In genomic region chr13:22036149-22036956, GRCm38 (mm10) we compare ENCODE assay signal across 8 mouse cellular contexts. TPM values are rescaled to one million over a fixed set of nuclear protein-coding genes. Genes with fewer than 3 reads are reported as not detected.
DNase-seq lines count a peak whose midpoint lies in the region; ATAC-seq lines count a peak whose summit lies in the region.

No protein-coding gene starts in this region.

- WGBS in heart, embryonic 15.5 days: 3% methylated on average over 22 of the region's 23 CpGs
- 2% methylated on average over 20 of the region's 23 CpGs for WGBS in liver, embryonic 11.5 days
- WGBS in stomach, embryonic 14.5 days: 3% methylated on average over 17 of the region's 23 CpGs

- no peaks in the 10 kb centered on the region for H3K27me3 ChIP-seq in heart, embryonic 15.5 days
- no peaks in the 10 kb centered on the region for H3K27me3 ChIP-seq in liver, embryonic 11.5 days (replicated peaks; ENCODE audit: control insufficient read depth, insufficient read depth, low read length)
- no peaks in the 10 kb centered on the region for H3K27me3 ChIP-seq in stomach, embryonic 14.5 days (ENCODE audit: control insufficient read depth, insufficient read depth, low read length)

- H3K4me3 ChIP-seq in heart, embryonic 15.5 days: peak overlapping the region; percentile 52
- peak overlapping the region; percentile 29 for H3K4me3 ChIP-seq in liver, embryonic 11.5 days (ENCODE audit: low read depth, low read length)
- peak overlapping the region; percentile 32 for H3K4me3 ChIP-seq in stomach, embryonic 14.5 days (ENCODE audit: low read depth, low read length)

- peak overlapping the region; percentile 45 for H3K9ac ChIP-seq in heart, embryonic 15.5 days
- H3K9ac ChIP-seq in liver, embryonic 11.5 days (ENCODE audit: low read depth, low read length): peak overlapping the region; percentile 75
- H3K9ac ChIP-seq in stomach, embryonic 14.5 days (replicated peaks; ENCODE audit: low read depth, low read length): peak overlapping the region; percentile 28

- H3K4me2 ChIP-seq in heart, embryonic 15.5 days: peak overlapping the region; percentile 71
- H3K4me2 ChIP-seq in liver, embryonic 11.5 days: peak overlapping the region; percentile 60
- peak overlapping the region; percentile 66 for H3K4me2 ChIP-seq in stomach, embryonic 14.5 days (replicated peaks; ENCODE audit: low read depth, low read length)

- no peak for DNase-seq in heart, postnatal 10 days
- peak; percentile 82 for DNase-seq in ES-CJ7 (ENCODE audit: low read depth, low spot score)
- DNase-seq in liver, embryonic 11.5 days (ENCODE audit: low spot score): peak; percentile 69
- DNase-seq in adrenal gland, postnatal 10 days: no peak
- no peak for DNase-seq in frontal cortex, postnatal 14 days (ENCODE audit: low spot score in 2 of 2)

- intact Hi-C loops in heart, postnatal 10 days (cut with DNase I): loop anchor here (5.0 to 10.0 kb wide), 3 partner anchors 212 to 1721 kb away; partner anchors contain the start of genes Hist1h2ac, Hist1h2bc and Hist1h4b

- peaks cover 22% of the 10 kb centered on the region for H3K4me1 ChIP-seq in heart, embryonic 15.5 days (replicated peaks)
- peaks cover 20% of the 10 kb centered on the region; the same call in 1 of the 2 replicates for H3K4me1 ChIP-seq in liver, embryonic 11.5 days (replicated peaks; ENCODE audit: control insufficient read depth, insufficient read depth, low read length)
- peaks cover 7% of the 10 kb centered on the region; the same call in 1 of the 2 replicates for H3K4me1 ChIP-seq in stomach, embryonic 14.5 days (ENCODE audit: control insufficient read depth, insufficient read depth, low read length)

- no peaks in the 10 kb centered on the region for H3K9me3 ChIP-seq in heart, embryonic 15.5 days (replicated peaks)
- no peaks in the 10 kb centered on the region for H3K9me3 ChIP-seq in liver, embryonic 11.5 days (ENCODE audit: control insufficient read depth, low read length)
- no peaks in the 10 kb centered on the region for H3K9me3 ChIP-seq in stomach, embryonic 14.5 days (ENCODE audit: control insufficient read depth, low read depth, low read length)

- ATAC-seq in heart, embryonic 15.5 days (replicated peaks; ENCODE audit: insufficient number of reproducible peaks, insufficient read depth, low FRiP score, low read depth): peak; percentile 27; the same call in 1 of the 2 replicates
- peak; percentile 35 for ATAC-seq in erythroid progenitor cell, adult 5-6 weeks (replicated peaks; ENCODE audit: low FRiP score, poor library complexity, severe bottlenecking)
- peak; percentile 14 for ATAC-seq in liver, embryonic 11.5 days (replicated peaks; ENCODE audit: low FRiP score)
- peak; percentile 11; the same call in 1 of the 2 replicates for ATAC-seq in stomach, embryonic 14.5 days (ENCODE audit: insufficient number of reproducible peaks, insufficient read depth, low FRiP score, low read depth)

- H3K36me3 ChIP-seq in heart, embryonic 15.5 days: no peaks in the 10 kb centered on the region
- H3K36me3 ChIP-seq in liver, embryonic 11.5 days (ENCODE audit: control insufficient read depth, insufficient read depth, low read length): no peaks in the 10 kb centered on the region
- H3K36me3 ChIP-seq in stomach, embryonic 14.5 days (ENCODE audit: control insufficient read depth, insufficient read depth, low read length): no peaks in the 10 kb centered on the region

- peak overlapping the region; percentile 77 for H3K27ac ChIP-seq in heart, embryonic 15.5 days
- H3K27ac ChIP-seq in liver, embryonic 11.5 days (ENCODE audit: low read depth, low read length): peak overlapping the region; percentile 94
- H3K27ac ChIP-seq in stomach, embryonic 14.5 days (ENCODE audit: low read length): peak overlapping the region; percentile 87

RNA-seq across cellular contexts. Expression of gene Hist1h2bk, which starts 0.7 kb away (rescaled TPM):
- 1.6 and 1.7 TPM in 2 replicates for polyA plus RNA-seq in heart, embryonic 15.5 days (2015; fragmentation: Nextera tagmentation; extraction: Ambion mirVana)
- 100 to 1,000 TPM; 213 to 221 TPM for total RNA-seq in heart, postnatal 10 days (2021)
- 206 and 707 TPM in 2 replicates for total RNA-seq in erythroid progenitor cell, adult 5-6 weeks (2015; ENCODE audit: low replicate concordance)
- total RNA-seq in erythroid progenitor cell, adult 5-6 weeks (2017; ENCODE audit: low replicate concordance): 2,593 and 2,906 TPM in 2 replicates
- polyA plus RNA-seq in liver, embryonic 11.5 days (2014; fragmentation: Nextera tagmentation; extraction: Ambion mirVana): 4.1 and 4.6 TPM in 2 replicates
- 7.0 and 7.5 TPM in 2 replicates for polyA plus RNA-seq in stomach, embryonic 14.5 days (2014; fragmentation: Nextera tagmentation; extraction: Ambion mirVana)
- total RNA-seq in adrenal gland, postnatal 10 days (2021): 100 to 1,000 TPM; 299 to 338 TPM

RNA-seq across cellular contexts. Expression of gene Hist1h2ah, which starts 1.0 kb away (rescaled TPM):
- polyA plus RNA-seq in heart, embryonic 15.5 days (2015; fragmentation: Nextera tagmentation; extraction: Ambion mirVana): 3.5 TPM in 1 of 2 replicates, not detected in the other
- 100 to 1,000 TPM; 181 to 187 TPM for total RNA-seq in heart, postnatal 10 days (2021)
- total RNA-seq in erythroid progenitor cell, adult 5-6 weeks (2015; ENCODE audit: low replicate concordance): 4.6 TPM in 1 of 2 replicates, not detected in the other
- 2,615 and 4,600 TPM in 2 replicates for total RNA-seq in erythroid progenitor cell, adult 5-6 weeks (2017; ENCODE audit: low replicate concordance)
- 10.7 and 13.3 TPM in 2 replicates for polyA plus RNA-seq in liver, embryonic 11.5 days (2014; fragmentation: Nextera tagmentation; extraction: Ambion mirVana)
- 10.3 and 12.7 TPM in 2 replicates for polyA plus RNA-seq in stomach, embryonic 14.5 days (2014; fragmentation: Nextera tagmentation; extraction: Ambion mirVana)
- 100 to 1,000 TPM; 239 to 319 TPM for total RNA-seq in adrenal gland, postnatal 10 days (2021)

RNA-seq across cellular contexts. Expression of gene Hist1h4i, which starts 4.8 kb away (rescaled TPM):
- polyA plus RNA-seq in heart, embryonic 15.5 days (2015; fragmentation: Nextera tagmentation; extraction: Ambion mirVana): 8.6 and 12.1 TPM in 2 replicates
- total RNA-seq in heart, postnatal 10 days (2021): 10 to 100 TPM; 70.8 to 71.4 TPM
- 116 and 173 TPM in 2 replicates for total RNA-seq in erythroid progenitor cell, adult 5-6 weeks (2015; ENCODE audit: low replicate concordance)
- total RNA-seq in erythroid progenitor cell, adult 5-6 weeks (2017; ENCODE audit: low replicate concordance): 364 and 489 TPM in 2 replicates
- polyA plus RNA-seq in liver, embryonic 11.5 days (2014; fragmentation: Nextera tagmentation; extraction: Ambion mirVana): 36.9 and 39.3 TPM in 2 replicates
- 19.1 and 22.4 TPM in 2 replicates for polyA plus RNA-seq in stomach, embryonic 14.5 days (2014; fragmentation: Nextera tagmentation; extraction: Ambion mirVana)
- total RNA-seq in adrenal gland, postnatal 10 days (2021): 100 to 1,000 TPM; 136 to 154 TPM

RNA-seq across cellular contexts. Expression of gene Hist1h2ag, which starts 6.4 kb away (rescaled TPM):
- 11.2 and 12.4 TPM in 2 replicates for polyA plus RNA-seq in heart, embryonic 15.5 days (2015; fragmentation: Nextera tagmentation; extraction: Ambion mirVana)
- total RNA-seq in heart, postnatal 10 days (2021): 100 to 1,000 TPM; 142 to 176 TPM
- total RNA-seq in erythroid progenitor cell, adult 5-6 weeks (2015; ENCODE audit: low replicate concordance): 142 and 172 TPM in 2 replicates
- total RNA-seq in erythroid progenitor cell, adult 5-6 weeks (2017; ENCODE audit: low replicate concordance): 3,967 and 4,951 TPM in 2 replicates
- 26.4 and 36.7 TPM in 2 replicates for polyA plus RNA-seq in liver, embryonic 11.5 days (2014; fragmentation: Nextera tagmentation; extraction: Ambion mirVana)
- 43.8 and 54.9 TPM in 2 replicates for polyA plus RNA-seq in stomach, embryonic 14.5 days (2014; fragmentation: Nextera tagmentation; extraction: Ambion mirVana)
- total RNA-seq in adrenal gland, postnatal 10 days (2021): 100 to 1,000 TPM; 237 to 260 TPM

RNA-seq across cellular contexts. Expression of gene Hist1h2bj, which starts 6.7 kb away (rescaled TPM):
- 2.8 and 5.8 TPM in 2 replicates for polyA plus RNA-seq in heart, embryonic 15.5 days (2015; fragmentation: Nextera tagmentation; extraction: Ambion mirVana)
- 100 to 1,000 TPM; 116 to 123 TPM for total RNA-seq in heart, postnatal 10 days (2021)
- 153 and 245 TPM in 2 replicates for total RNA-seq in erythroid progenitor cell, adult 5-6 weeks (2015; ENCODE audit: low replicate concordance)
- 1,461 and 1,550 TPM in 2 replicates for total RNA-seq in erythroid progenitor cell, adult 5-6 weeks (2017; ENCODE audit: low replicate concordance)
- 11.2 and 13.2 TPM in 2 replicates for polyA plus RNA-seq in liver, embryonic 11.5 days (2014; fragmentation: Nextera tagmentation; extraction: Ambion mirVana)
- 8.6 and 12.4 TPM in 2 replicates for polyA plus RNA-seq in stomach, embryonic 14.5 days (2014; fragmentation: Nextera tagmentation; extraction: Ambion mirVana)
- total RNA-seq in adrenal gland, postnatal 10 days (2021): 100 to 1,000 TPM; 170 to 209 TPM

Comparison
In these comparisons a context has a peak if more than half of its experiments do, and no peak if none do; other contexts are left out.
1. DNase-seq: peak in ES-CJ7 (single experiment) and liver, embryonic 11.5 days (single experiment); none in heart, postnatal 10 days (0 of 2), adrenal gland, postnatal 10 days (single experiment) and frontal cortex, postnatal 14 days (0 of 2).
2. Peak in every context shown above with its lines, with median percentiles within 50 percentile points of each other: ATAC-seq, H3K27ac ChIP-seq, H3K4me2 ChIP-seq, H3K4me3 ChIP-seq and H3K9ac ChIP-seq.